Mouse (Mus musculus) c-Kit-positive CD71-positive TER-119-positive erythroid progenitor cells, embryonic 14.5 days (primary cell): ENCODE data around the gene Kptn.

Experiments
- DNase-seq: peaks from one replicate; pipeline ENCODE4 v3.0.0-alpha.2; 2013; ENCODE audit warnings: low spot score

Gene Kptn

GRCm38 (mm10) chr7:16119569-16120261 lies at the start of gene Kptn:
Gene Kptn, plus strand, starts transcription at chr7:16119895.
- peak; percentile 92 for DNase-seq

- DNase-seq: no peak
These were observed 48.8 kb upstream of the Kptn start for GRCm38 (mm10) chr7:16070846-16071245.

DNA sequence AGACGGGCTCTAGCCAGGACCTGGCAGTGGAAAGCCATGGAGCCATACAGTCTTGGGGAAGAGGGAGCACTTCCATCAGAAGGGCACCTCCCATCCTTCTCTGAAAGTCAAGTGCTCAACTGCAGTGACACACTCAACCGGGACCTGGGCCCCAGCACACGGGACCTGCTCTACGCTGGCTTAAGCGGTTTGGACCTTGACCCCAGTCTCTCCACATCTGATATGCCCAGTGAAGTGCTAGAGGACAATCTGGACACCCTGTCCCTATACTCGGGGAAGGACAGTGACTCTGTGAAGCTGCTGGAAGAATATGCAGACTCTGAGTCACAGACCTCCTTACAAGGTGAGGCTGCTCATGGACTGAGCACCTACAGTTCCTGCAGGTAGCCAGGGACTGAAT lies 47.8 kb upstream of the Kptn start:
- no peak for DNase-seq

- DNase-seq: no peak
These were observed 39.7 kb upstream of the Kptn start for GRCm38 (mm10) chr7:16079947-16080346.

GRCm38 (mm10) chr7:16080581-16080980 lies 39.1 kb upstream of the Kptn start:
- DNase-seq: no peak

DNA sequence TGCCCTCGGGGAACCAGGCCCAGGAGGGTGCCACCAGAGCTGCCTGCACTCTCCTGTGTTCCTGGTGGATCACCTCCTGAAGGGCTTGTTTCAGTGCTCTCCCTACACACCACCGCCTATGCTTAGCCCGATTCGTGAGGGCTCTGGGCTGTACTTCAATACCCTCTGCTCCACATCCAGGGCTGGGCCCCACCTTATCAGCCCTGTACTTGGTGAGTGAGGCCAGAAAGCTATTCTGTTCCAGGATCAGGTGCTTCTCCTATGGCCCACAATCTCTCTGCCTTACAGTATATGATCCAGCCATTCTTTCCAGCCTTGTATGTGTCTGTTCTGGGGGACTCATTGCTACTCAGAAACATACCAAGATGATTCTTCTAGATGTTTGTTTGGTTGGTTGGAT lies 36.3 kb upstream of the Kptn start:
- DNase-seq: no peak

GRCm38 (mm10) chr7:16087587-16087986 lies 32.1 kb upstream of the Kptn start:
- no peak for DNase-seq

GRCm38 (mm10) chr7:16094592-16094991 lies 25.1 kb upstream of the Kptn start:
- DNase-seq: no peak

- DNase-seq: peak; percentile 99
These were observed 21.4 kb upstream of the Kptn start, which contains the start of gene Napa for GRCm38 (mm10) chr7:16098021-16099017. Gene Napa, plus strand, starts transcription at chr7:16098458.

DNA sequence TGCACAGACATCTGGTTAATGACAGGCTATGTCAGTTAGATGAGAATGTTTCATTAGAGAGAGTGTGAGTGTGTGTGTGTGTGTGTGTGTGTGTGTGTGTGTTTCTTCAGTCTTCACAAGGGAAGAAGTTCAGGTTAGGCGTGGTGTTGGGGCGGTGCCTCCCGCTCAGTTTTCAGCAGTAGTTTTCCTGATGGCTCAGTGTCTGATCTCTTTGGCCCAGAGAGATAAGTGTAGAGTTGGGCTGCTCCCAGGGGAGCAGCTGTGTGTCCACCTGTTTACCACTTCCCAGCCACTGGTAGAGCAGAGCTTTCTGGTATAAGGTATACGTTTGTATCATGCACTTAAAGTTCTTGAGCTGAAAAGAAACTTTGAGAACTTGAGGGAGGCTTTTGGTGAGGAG lies 19.8 kb upstream of the Kptn start:
- DNase-seq: peak; percentile 66

DNA sequence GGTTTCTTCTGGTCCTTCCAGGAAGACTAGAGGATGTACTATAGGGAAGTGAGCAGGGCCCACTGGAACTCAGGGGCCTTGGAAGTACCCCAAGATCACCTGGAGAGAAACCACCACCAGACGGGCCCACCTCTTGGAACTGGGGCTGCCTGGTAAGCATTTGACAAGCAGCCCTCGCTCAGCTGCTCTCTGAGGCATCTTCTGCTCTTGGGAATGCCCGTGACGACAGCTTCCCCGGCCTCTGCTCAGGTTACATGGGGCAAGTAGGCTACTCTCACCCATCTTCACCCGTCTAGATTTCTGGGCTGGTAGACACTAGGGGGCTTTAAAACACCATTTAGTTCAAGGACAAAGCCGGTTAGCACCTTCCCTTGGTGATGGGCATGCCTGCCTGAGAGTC lies 18.6 kb upstream of the Kptn start:
- no peak for DNase-seq

DNA sequence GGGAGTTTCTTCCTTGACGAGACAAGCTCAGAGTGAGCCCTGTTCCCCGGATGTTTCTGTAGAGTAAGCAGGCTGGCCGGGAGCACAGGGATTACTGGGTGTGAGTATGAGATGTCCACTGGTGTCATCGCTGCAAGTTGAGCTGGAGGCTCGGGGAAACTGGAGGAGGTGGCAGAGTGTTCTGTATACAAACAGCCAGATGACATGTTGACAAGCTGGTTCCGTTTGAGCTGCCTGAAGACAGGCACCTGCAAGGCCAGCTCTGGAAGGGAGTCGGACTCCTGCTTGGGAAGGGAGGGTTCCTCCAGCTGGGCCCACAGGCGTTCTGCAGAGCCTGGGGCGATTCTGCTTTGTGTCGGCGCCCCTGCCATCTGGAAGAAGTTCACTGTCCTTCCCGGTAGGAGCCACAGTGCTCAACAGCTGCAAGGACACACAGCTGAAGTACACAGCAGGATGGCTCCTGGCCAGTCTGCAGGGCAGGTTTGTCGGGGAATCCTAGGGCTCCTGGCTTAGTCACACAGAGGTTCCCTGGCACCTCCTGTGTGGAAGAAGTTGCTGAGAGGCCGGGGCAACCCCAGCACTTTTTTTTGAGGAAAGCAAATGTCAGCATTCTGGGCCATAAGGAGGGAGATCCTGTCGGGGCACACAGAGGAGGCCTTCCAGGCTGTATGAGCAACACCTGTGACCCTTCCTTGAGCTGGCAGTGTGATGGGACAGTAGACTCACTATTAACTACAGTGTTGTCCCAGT lies 17.8 kb upstream of the Kptn start:
- no peak for DNase-seq

GRCm38 (mm10) chr7:16102686-16103226 lies 16.9 kb upstream of the Kptn start:
- no peak for DNase-seq

DNA sequence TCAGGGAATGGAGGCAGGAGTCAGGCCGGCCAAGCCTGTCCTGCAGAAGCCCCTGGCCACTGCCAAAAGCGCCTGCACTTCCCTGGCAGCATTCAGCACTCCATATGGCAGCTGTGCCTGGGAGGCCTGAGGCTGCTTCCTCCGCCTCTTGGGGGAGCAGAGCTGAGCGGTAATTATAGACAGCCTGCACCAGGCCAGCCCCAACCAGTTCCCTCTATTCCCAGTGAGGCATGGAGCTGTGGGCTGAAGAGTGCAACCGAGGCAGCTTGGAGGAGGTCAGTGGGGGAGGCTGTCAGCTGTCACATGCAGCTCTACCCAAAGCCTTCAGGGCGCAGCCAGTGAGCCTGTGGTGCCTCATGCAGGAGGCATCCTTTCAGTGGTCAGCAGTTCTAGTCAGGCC lies 15.9 kb upstream of the Kptn start:
- no peak for DNase-seq

DNA sequence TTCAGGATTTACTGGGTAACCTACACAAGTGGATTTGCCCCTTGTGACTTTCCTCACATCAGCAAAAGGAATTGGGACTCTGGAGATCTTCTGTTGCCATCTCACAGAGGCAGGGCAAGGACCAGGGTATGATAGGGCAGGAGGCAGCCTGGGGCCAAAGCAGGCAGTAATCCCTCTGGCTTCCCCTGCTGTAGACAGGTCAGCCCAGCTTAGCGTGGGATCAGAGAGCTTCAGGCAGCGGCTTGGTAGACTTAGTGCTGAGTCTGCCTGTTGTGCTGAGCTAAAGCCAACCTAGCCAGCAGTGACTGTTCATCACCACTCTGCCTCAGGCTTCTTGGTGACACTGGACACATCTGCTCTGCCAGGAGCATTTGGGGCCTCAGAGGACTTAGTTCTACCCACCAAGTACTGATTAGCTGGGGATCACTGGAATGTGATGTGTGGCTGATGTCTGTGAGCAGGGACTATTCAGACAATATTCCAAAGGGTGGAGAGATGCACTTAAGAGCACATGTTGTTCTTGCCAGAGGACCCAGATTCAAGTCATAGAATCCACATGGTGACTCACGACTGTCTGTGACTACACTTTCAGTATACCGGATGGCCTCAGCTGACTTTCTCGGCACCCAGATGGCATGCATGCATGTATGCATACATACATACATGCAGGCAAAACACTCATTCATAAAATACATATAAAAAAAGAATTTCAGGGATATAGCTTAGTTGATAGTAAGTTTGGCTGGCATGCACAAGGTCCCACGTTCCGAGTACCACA lies 14.9 kb upstream of the Kptn start:
- DNase-seq: no peak

DNA sequence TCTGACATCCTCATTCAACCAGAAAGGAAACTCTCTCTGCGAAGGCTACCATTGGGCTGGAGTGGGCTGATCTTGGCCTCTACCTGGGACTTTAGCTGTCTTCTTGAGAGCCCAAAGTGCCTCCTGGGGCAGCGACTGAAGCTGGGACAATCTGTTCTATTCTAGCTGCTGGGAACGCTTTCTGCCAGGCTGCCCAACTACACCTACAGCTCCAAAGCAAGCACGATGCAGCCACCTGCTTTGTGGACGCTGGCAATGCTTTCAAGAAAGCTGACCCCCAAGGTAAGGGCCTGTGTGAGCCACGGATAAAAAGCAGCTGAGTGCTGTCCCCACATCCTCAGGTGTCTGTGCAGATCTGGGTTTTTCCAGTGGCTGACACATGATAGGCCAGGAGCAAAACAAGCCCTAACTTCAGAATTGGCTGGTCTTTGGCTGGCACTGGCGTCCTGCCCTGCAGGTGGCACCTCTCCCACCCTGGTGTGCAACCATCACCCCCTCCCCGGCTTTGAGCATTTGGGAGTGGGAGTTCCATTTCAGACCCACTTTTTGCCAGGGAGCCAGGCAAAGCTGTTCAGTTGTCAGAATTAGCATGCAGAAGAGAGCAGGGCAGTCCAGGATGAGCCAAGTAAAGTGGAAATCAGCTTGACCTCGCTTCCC lies 10.7 kb upstream of the Kptn start:
- no peak for DNase-seq

DNA sequence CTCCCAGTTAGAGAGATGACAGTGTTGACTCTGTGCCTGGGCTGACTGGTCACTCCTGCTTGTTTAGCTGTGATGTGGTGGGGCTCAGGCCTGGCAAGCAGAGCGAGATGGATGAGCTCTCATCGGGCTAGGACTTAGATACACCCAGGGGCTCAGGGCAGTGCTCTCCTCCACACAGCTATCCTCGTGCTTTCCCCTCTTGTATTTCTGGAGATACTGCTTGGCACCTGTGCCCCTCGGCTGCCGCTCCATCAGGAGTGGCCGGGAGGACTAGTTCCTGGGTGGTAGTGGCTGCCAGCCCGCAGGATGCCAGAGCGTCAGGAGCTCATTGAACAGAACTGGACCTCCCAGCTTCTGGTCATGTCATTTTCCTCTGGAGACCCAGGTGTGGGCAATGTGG lies 9.5 kb upstream of the Kptn start:
- DNase-seq: no peak

- no peak for DNase-seq
These were observed 8.2 kb upstream of the Kptn start for GRCm38 (mm10) chr7:16111284-16112090.

GRCm38 (mm10) chr7:16116418-16116817 lies 3.3 kb upstream of the Kptn start:
- DNase-seq: no peak

DNA sequence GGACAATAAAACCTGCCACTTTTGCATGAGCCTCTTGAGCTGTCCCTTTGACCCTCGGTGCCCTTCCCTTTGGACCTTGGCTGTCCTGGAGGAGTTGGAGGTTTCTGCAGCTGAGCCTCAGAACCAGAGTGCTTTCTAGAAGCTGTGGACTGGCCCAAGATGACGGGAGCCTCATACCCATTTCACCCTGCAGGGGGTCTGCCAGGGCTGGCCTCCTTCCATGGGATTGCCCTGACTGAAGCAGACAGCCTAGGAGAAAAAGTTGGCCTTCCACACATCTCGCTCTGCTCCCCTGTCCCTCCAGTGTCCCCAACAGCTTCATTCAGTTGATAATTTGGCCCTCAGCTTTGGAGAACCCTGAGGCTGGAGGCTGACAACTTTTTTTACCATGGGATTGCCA lies 2.6 kb upstream of the Kptn start:
- DNase-seq: no peak
